Mouse (Mus musculus) C2C12 (cell line): ENCODE measurements around the gene Polr2i.

Source experiments
- CTCF ChIP-seq: IDR thresholded peaks from one replicate; pipeline ENCODE4 v1.5.1; 2011; ENCODE audit not compliant: control insufficient read depth, insufficient read depth, insufficient read length
- MAX ChIP-seq: IDR thresholded peaks from one replicate; pipeline ENCODE4 v1.6.1; 2011; ENCODE audit warnings: mild to moderate bottlenecking, control low read depth

GRCm38 (mm10) chr7:30194884-30195283 is 36.9 kb upstream of the Polr2i start:
- TF ChIP-seq CTCF = no peak
- no peak for TF ChIP-seq MAX
